Mouse (Mus musculus) heart, adult 11 months (tissue): Measurements from ENCODE around the gene Cd5.

Source experiments
- DNase-seq: peaks from one replicate; pipeline ENCODE4 v3.0.0; 2022

Cd5 gene

GRCm38 (mm10) chr19:10723649-10724048 is 15.2 kb downstream of the Cd5 start:
- DNase-seq = no peak

- no peak for DNase-seq
Observed at GRCm38 (mm10) chr19:10723084-10723483, 15.7 kb downstream of the Cd5 start.

GRCm38 (mm10) chr19:10721064-10721463 is 17.7 kb downstream of the Cd5 start:
- peak; percentile 88 for DNase-seq

GRCm38 (mm10) chr19:10720524-10720923 is 18.3 kb downstream of the Cd5 start:
- DNase-seq = no peak

- DNase-seq = no peak
Observed at GRCm38 (mm10) chr19:10719751-10720150, 19.1 kb downstream of the Cd5 start.

- no peak for DNase-seq
Observed at GRCm38 (mm10) chr19:10718251-10718775, 20.5 kb downstream of the Cd5 start.

- DNase-seq = no peak
Observed at GRCm38 (mm10) chr19:10715476-10715875, 23.3 kb downstream of the Cd5 start.

- peak; percentile 87 for DNase-seq
Observed at GRCm38 (mm10) chr19:10714682-10715475, 23.9 kb downstream of the Cd5 start.

GRCm38 (mm10) chr19:10714168-10714567 is 24.6 kb downstream of the Cd5 start:
- peak; percentile 88 for DNase-seq

- no peak for DNase-seq
Observed at GRCm38 (mm10) chr19:10713551-10713950, 25.3 kb downstream of the Cd5 start.

GRCm38 (mm10) chr19:10712646-10713045 is 26.2 kb downstream of the Cd5 start:
- peak; percentile 89 for DNase-seq

GRCm38 (mm10) chr19:10712194-10712593 is 26.6 kb downstream of the Cd5 start:
- DNase-seq = no peak

GRCm38 (mm10) chr19:10710751-10711150 is 28.1 kb downstream of the Cd5 start:
- DNase-seq = no peak

GRCm38 (mm10) chr19:10710088-10710511 is 28.7 kb downstream of the Cd5 start:
- DNase-seq = peak; percentile 93

- peak; percentile 99 for DNase-seq
Observed at GRCm38 (mm10) chr19:10709360-10710087, 29.3 kb downstream of the Cd5 start.

- peak; percentile 86 for DNase-seq
Observed at GRCm38 (mm10) chr19:10708900-10709299, 29.9 kb downstream of the Cd5 start.

GRCm38 (mm10) chr19:10707881-10708280 is 30.9 kb downstream of the Cd5 start:
- no peak for DNase-seq

- peak; percentile 89 for DNase-seq
Observed at GRCm38 (mm10) chr19:10707087-10707875, 31.5 kb downstream of the Cd5 start.

- DNase-seq = peak; percentile 92
Observed at GRCm38 (mm10) chr19:10703470-10703869, 35.3 kb downstream of the Cd5 start.

GRCm38 (mm10) chr19:10702125-10702524 is 36.7 kb downstream of the Cd5 start:
- DNase-seq = no peak

- DNase-seq = peak; percentile 90
Observed at GRCm38 (mm10) chr19:10701013-10701726, 37.6 kb downstream of the Cd5 start.

- DNase-seq = no peak
Observed at GRCm38 (mm10) chr19:10699851-10700250, 39.0 kb downstream of the Cd5 start.
